Mouse (Mus musculus) heart, embryonic 10.5 days (tissue): ENCODE results near the gene Ppp1r15a. TPM values are rescaled to one million over a fixed set of nuclear protein-coding genes. Genes with fewer than 3 reads are reported as not detected.

Source experiments
- DNase-seq: peaks from one replicate; pipeline ENCODE4 v3.0.0-alpha.2; 2017; ENCODE audit warnings: low spot score
- H3K27ac ChIP-seq: fragments of 300-500 bp; sonication (generic); 2 replicates; pipeline ENCODE4 v1.5.1; 2016; ENCODE audit warnings: mild to moderate bottlenecking
- H3K27me3 ChIP-seq: fragments of 300-500 bp; sonication (generic); 2 replicates; pipeline ENCODE4 v1.6.1; 2016; ENCODE audit warnings: mild to moderate bottlenecking; ENCODE audit not compliant: poor library complexity, insufficient read depth, severe bottlenecking
- H3K36me3 ChIP-seq: fragments of 300-500 bp; sonication (generic); 2 replicates; pipeline ENCODE4 v1.6.1; 2016; ENCODE audit warnings: mild to moderate bottlenecking, moderate library complexity
- H3K4me1 ChIP-seq: fragments of 300-500 bp; sonication (generic); 2 replicates; pipeline ENCODE4 v1.6.1; 2016; ENCODE audit warnings: mild to moderate bottlenecking
- H3K4me3 ChIP-seq: fragments of 300-500 bp; sonication (generic); 2 replicates; pipeline ENCODE4 v1.5.1; 2016; ENCODE audit warnings: mild to moderate bottlenecking, moderate library complexity
- H3K9me3 ChIP-seq: fragments of 300-500 bp; sonication (generic); 2 replicates; pipeline ENCODE4 v1.6.1; 2016; ENCODE audit warnings: mild to moderate bottlenecking, moderate library complexity
- WGBS: fragments of 180-500 bp; shearing (Covaris S2); methylation state at CpG from one replicate; pipeline ENCODE4 v1.1.7; 2016; 5-methylcytosine and 5-hydroxymethylcytosine counted together
- polyA plus RNA-seq: library from polyadenylated mRNA; unstranded; fragments of >200 nt; fragmentation: Nextera tagmentation; extraction: Ambion mirVana; gene quantifications from 2 replicates; pipeline ENCODE4 v1.2.1, GENCODE M21; 2016

Gene Ppp1r15a
- polyA plus RNA-seq, 1 experiment from 2014 or later, result 28.2 TPM

- Histone ChIP-seq H3K9me3 (no peaks in the 10 kb centered on the region), H3K36me3 (peaks cover 41% of the 10 kb centered on the region), H3K27me3 (no peaks in the 10 kb centered on the region), H3K4me1 (peaks cover 23% of the 10 kb centered on the region), H3K27ac (peak overlapping the region; percentile 93), H3K4me3 (peak overlapping the region; percentile 84)
- WGBS, result 73% methylated on average over 6 of the region's 6 CpGs
- DNase-seq, result no peak
Measured at GRCm38 (mm10) chr7:45508561-45508960, 17.5 kb downstream of the Ppp1r15a start.

GRCm38 (mm10) chr7:45507583-45507982 lies 18.5 kb downstream of the Ppp1r15a start:
- Histone ChIP-seq H3K27me3 (no peaks in the 10 kb centered on the region), H3K9me3 (no peaks in the 10 kb centered on the region), H3K36me3 (peaks cover 49% of the 10 kb centered on the region), H3K4me3 (no peak overlapping the region), H3K4me1 (peaks cover 26% of the 10 kb centered on the region), H3K27ac (no peak overlapping the region)
- DNase-seq, result no peak
- 85% methylated on average over 6 of the region's 6 CpGs for WGBS

- Histone ChIP-seq H3K4me3 (no peak overlapping the region), H3K27me3 (no peaks in the 10 kb centered on the region), H3K4me1 (peaks cover 24% of the 10 kb centered on the region), H3K9me3 (no peaks in the 10 kb centered on the region), H3K27ac (no peak overlapping the region), H3K36me3 (peaks cover 98% of the 10 kb centered on the region)
- no peak for DNase-seq
- WGBS, result 97% methylated on average over 6 of the region's 6 CpGs
Measured at GRCm38 (mm10) chr7:45498427-45498826, 27.6 kb downstream of the Ppp1r15a start.

- Histone ChIP-seq H3K4me1 (peaks cover 25% of the 10 kb centered on the region), H3K27me3 (no peaks in the 10 kb centered on the region), H3K27ac (no peak overlapping the region), H3K36me3 (peaks cover 80% of the 10 kb centered on the region), H3K9me3 (no peaks in the 10 kb centered on the region), H3K4me3 (no peak overlapping the region)
- 82% methylated on average over 9 of the region's 9 CpGs for WGBS
- DNase-seq, result no peak
Measured at GRCm38 (mm10) chr7:45494548-45494947, 31.5 kb downstream of the Ppp1r15a start.

- no peak overlapping the region for H3K4me3 ChIP-seq
- H3K27me3 ChIP-seq, result no peaks in the 10 kb centered on the region
- H3K27ac ChIP-seq, result no peak overlapping the region
- peaks cover 64% of the 10 kb centered on the region for H3K36me3 ChIP-seq
- 91% methylated on average over 5 of the region's 5 CpGs for WGBS
- no peak for DNase-seq
- no peaks in the 10 kb centered on the region for H3K9me3 ChIP-seq
- peaks cover 39% of the 10 kb centered on the region for H3K4me1 ChIP-seq
Measured at GRCm38 (mm10) chr7:45492951-45493350, 33.1 kb downstream of the Ppp1r15a start.

- peaks cover 41% of the 10 kb centered on the region for H3K4me1 ChIP-seq
- no peak overlapping the region for H3K4me3 ChIP-seq
- peaks cover 58% of the 10 kb centered on the region for H3K36me3 ChIP-seq
- H3K27ac ChIP-seq, result no peak overlapping the region
- H3K27me3 ChIP-seq, result no peaks in the 10 kb centered on the region
- no peak for DNase-seq
- 94% methylated on average over 8 of the region's 8 CpGs for WGBS
- no peaks in the 10 kb centered on the region for H3K9me3 ChIP-seq
Measured at GRCm38 (mm10) chr7:45492225-45492844, 33.7 kb downstream of the Ppp1r15a start.

GRCm38 (mm10) chr7:45491264-45491663 lies 34.8 kb downstream of the Ppp1r15a start:
- Histone ChIP-seq H3K27me3 (no peaks in the 10 kb centered on the region), H3K4me1 (peaks cover 45% of the 10 kb centered on the region), H3K4me3 (peak overlapping the region; percentile 8; the same call in 1 of the 2 replicates), H3K27ac (peak overlapping the region; percentile 64), H3K36me3 (peaks cover 47% of the 10 kb centered on the region), H3K9me3 (no peaks in the 10 kb centered on the region)
- DNase-seq, result no peak
- WGBS, result 19% methylated on average over 3 of the region's 3 CpGs

GRCm38 (mm10) chr7:45490822-45491221 lies 35.2 kb downstream of the Ppp1r15a start:
- Histone ChIP-seq H3K36me3 (peaks cover 43% of the 10 kb centered on the region), H3K9me3 (no peaks in the 10 kb centered on the region), H3K4me3 (peak overlapping the region; percentile 8; the same call in 1 of the 2 replicates), H3K27ac (peak overlapping the region; percentile 64; the same call in 1 of the 2 replicates), H3K4me1 (peaks cover 41% of the 10 kb centered on the region), H3K27me3 (no peaks in the 10 kb centered on the region)
- DNase-seq, result no peak
- 39% methylated on average over 9 of the region's 9 CpGs for WGBS

GRCm38 (mm10) chr7:45489578-45489977 lies 36.5 kb downstream of the Ppp1r15a start:
- Histone ChIP-seq H3K36me3 (peaks cover 30% of the 10 kb centered on the region), H3K4me1 (peaks cover 40% of the 10 kb centered on the region), H3K27me3 (no peaks in the 10 kb centered on the region), H3K4me3 (no peak overlapping the region), H3K27ac (peak overlapping the region; percentile 44; the same call in 1 of the 2 replicates), H3K9me3 (no peaks in the 10 kb centered on the region)
- no peak for DNase-seq
- WGBS, result 50% methylated on average over 7 of the region's 7 CpGs

GRCm38 (mm10) chr7:45488293-45489204 lies 37.5 kb downstream of the Ppp1r15a start, which contains the start of gene Dhdh:
TSS of gene Dhdh (minus strand) at chr7:45488805.
- Histone ChIP-seq H3K9me3 (no peaks in the 10 kb centered on the region), H3K27me3 (no peaks in the 10 kb centered on the region), H3K36me3 (peaks cover 20% of the 10 kb centered on the region), H3K27ac (peak within 1 kb of the TSS; percentile 92), H3K4me3 (peak within 1 kb of the TSS; percentile 70), H3K4me1 (peaks cover 40% of the 10 kb centered on the region)
- 5% methylated on average over 38 of the region's 38 CpGs for WGBS
- peak; percentile 87 for DNase-seq

GRCm38 (mm10) chr7:45487861-45488292 lies 38.2 kb downstream of the Ppp1r15a start:
- 30% methylated on average over 11 of the region's 11 CpGs for WGBS
- peaks cover 40% of the 10 kb centered on the region for H3K4me1 ChIP-seq
- no peaks in the 10 kb centered on the region for H3K9me3 ChIP-seq
- no peaks in the 10 kb centered on the region for H3K27me3 ChIP-seq
- no peak for DNase-seq
- peak overlapping the region; percentile 70 for H3K4me3 ChIP-seq
- H3K36me3 ChIP-seq, result peaks cover 13% of the 10 kb centered on the region
- peak overlapping the region; percentile 92 for H3K27ac ChIP-seq

- no peaks in the 10 kb centered on the region for H3K27me3 ChIP-seq
- H3K4me1 ChIP-seq, result peaks cover 40% of the 10 kb centered on the region
- DNase-seq, result no peak
- H3K27ac ChIP-seq, result no peak within 1 kb of the TSS
- 84% methylated on average over 12 of the region's 12 CpGs for WGBS
- H3K4me3 ChIP-seq, result no peak within 1 kb of the TSS
- peaks cover 3% of the 10 kb centered on the region; the same call in 1 of the 2 replicates for H3K36me3 ChIP-seq
- H3K9me3 ChIP-seq, result no peaks in the 10 kb centered on the region
Measured at GRCm38 (mm10) chr7:45486761-45487415, 39.2 kb downstream of the Ppp1r15a start, which contains the start of gene Gm45808. TSS of gene Gm45808 (minus strand) at chr7:45486811.
